Mouse (Mus musculus) stomach, postnatal 0 days (tissue): ENCODE measurements around the gene Pafah1b2.

Source experiments
- CTCF ChIP-seq: IDR thresholded peaks from 2 replicates; pipeline ENCODE4 v1.5.1; 2016; ENCODE audit warnings: antibody characterized with exemption, low read depth, mild to moderate bottlenecking, moderate library complexity
- EP300 ChIP-seq: optimal IDR thresholded peaks from 2 replicates; pipeline ENCODE3; 2016; ENCODE audit warnings: antibody characterized with exemption

DNA sequence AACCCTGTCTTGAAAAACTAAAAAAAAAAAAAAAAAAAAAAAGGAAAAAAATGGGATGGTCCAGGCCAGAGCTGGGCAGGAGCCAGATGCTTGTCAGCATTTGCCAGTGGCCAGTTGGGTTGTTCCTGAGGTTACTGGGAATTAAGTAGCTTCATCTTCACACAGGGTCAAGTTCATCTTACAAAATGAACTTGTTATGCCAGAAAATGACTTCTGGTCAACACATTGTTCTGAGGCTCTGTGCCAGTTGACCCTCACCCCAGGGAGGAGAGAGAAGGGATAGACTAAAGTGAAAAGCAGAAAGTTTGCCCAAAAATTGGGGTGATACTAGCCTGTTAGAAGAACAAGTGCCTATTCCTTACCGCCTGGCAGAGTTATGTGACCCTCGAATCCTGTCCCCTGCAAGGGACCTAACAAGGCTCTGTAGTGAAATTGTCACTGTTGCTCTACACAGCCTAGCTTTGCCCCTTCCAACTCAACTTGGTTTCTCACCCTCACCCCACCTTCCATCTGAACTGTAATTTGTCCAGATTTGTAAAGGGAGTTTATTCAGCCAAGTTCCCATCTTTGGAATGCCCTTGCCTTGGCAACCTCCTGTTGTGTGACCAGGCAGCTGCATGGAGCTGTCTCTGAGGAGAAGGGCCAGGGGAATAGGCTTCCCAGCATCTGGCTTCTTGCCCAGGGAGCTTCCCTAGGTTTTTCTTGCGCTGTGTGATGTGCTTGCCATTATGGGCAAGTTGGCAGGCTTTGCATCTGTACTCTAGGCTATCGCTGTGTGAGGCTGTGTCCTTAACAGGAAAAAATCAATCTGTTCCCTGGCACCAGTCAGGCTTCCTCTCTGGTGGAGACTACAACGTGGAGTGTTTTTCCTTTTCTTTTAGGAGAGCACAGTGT, 95.2 kb downstream of the Pafah1b2 start:
- TF ChIP-seq CTCF (no peak), EP300 (no peak)
